Mouse (Mus musculus): ENCODE data around the gene Shpk. TPM values are rescaled to one million over a fixed set of nuclear protein-coding genes. Genes with fewer than 3 reads are reported as not detected.

Gene Shpk
- 5.6 and 14.8 TPM in 2 replicates for polyA plus RNA-seq (2012; rRNA removed)

- TF ChIP-seq POLR2A (IDR thresholded peaks at IDR 0.05; ENCODE audit: low read depth, low read length) = peak; percentile 62
- no peak for TF ChIP-seq CTCF (IDR thresholded peaks at IDR 0.05; ENCODE audit: extremely low read depth, insufficient read length, insufficient replicate concordance, low read depth, low read length)
- H3K36me3 ChIP-seq (ENCODE audit: control insufficient read depth, insufficient read depth, low read length) = 0 out of 2 replicates have a peak, but pooled peaks cover 3% of the 10 kb centered on the region
- peak within 1 kb of the TSS; percentile 92 for H3K27ac ChIP-seq (ENCODE audit: insufficient read depth, low read depth, low read length)
- H3K4me3 ChIP-seq (ENCODE audit: low read depth, low read length) = peak within 1 kb of the TSS; percentile 85
- H3K27me3 ChIP-seq (ENCODE audit: control insufficient read depth, insufficient read depth, low read length) = no peaks in the 10 kb centered on the region
- WGBS = under 1% methylated on average over 32 of the region's 32 CpGs
- H3K4me1 ChIP-seq (ENCODE audit: control insufficient read depth, insufficient read depth, insufficient read length, low read length) = peaks cover 4% of the 10 kb centered on the region; the same call in 1 of the 2 replicates
Observed at GRCm38 (mm10) chr11:73199230-73199712, at the start of gene Shpk. Gene Shpk, plus strand, starts transcription at chr11:73199460.

GRCm38 (mm10) chr11:73155071-73155470, 44.2 kb upstream of the Shpk start:
- Histone ChIP-seq H3K4me1 (ENCODE audit: control insufficient read depth, insufficient read depth, insufficient read length, low read length) (no peaks in the 10 kb centered on the region), H3K27me3 (ENCODE audit: control insufficient read depth, insufficient read depth, low read length) (0 out of 2 replicates have a peak, but pooled peaks cover 4% of the 10 kb centered on the region), H3K36me3 (ENCODE audit: control insufficient read depth, insufficient read depth, low read length) (no peaks in the 10 kb centered on the region), H3K27ac (ENCODE audit: insufficient read depth, low read depth, low read length) (no peak overlapping the region), H3K4me3 (ENCODE audit: low read depth, low read length) (no peak overlapping the region)
- TF ChIP-seq POLR2A (IDR thresholded peaks at IDR 0.05; ENCODE audit: low read depth, low read length) = no peak
- no peak for TF ChIP-seq CTCF (IDR thresholded peaks at IDR 0.05; ENCODE audit: extremely low read depth, insufficient read length, insufficient replicate concordance, low read depth, low read length)
- WGBS = 71% methylated on average over 6 of the region's 6 CpGs

- H3K27ac ChIP-seq (ENCODE audit: insufficient read depth, low read depth, low read length) = no peak within 1 kb of the TSS
- H3K27me3 ChIP-seq (ENCODE audit: control insufficient read depth, insufficient read depth, low read length) = peaks cover 3% of the 10 kb centered on the region; the same call in 1 of the 2 replicates
- H3K4me1 ChIP-seq (ENCODE audit: control insufficient read depth, insufficient read depth, insufficient read length, low read length) = peaks cover 3% of the 10 kb centered on the region
- no peaks in the 10 kb centered on the region for H3K36me3 ChIP-seq (ENCODE audit: control insufficient read depth, insufficient read depth, low read length)
- no peak for TF ChIP-seq CTCF (IDR thresholded peaks at IDR 0.05; ENCODE audit: extremely low read depth, insufficient read length, insufficient replicate concordance, low read depth, low read length)
- no peak for TF ChIP-seq POLR2A (IDR thresholded peaks at IDR 0.05; ENCODE audit: low read depth, low read length)
- peak within 1 kb of the TSS; percentile 54 for H3K4me3 ChIP-seq (ENCODE audit: low read depth, low read length)
- WGBS = 5% methylated on average over 49 of the region's 49 CpGs
Observed at GRCm38 (mm10) chr11:73159957-73160810, 39.1 kb upstream of the Shpk start, which contains the start of gene P2rx5. Gene P2rx5, plus strand, starts transcription at chr11:73160421.

GRCm38 (mm10) chr11:73160811-73161200, 38.5 kb upstream of the Shpk start:
- WGBS = 38% methylated on average over 6 of the region's 6 CpGs
- TF ChIP-seq CTCF (IDR thresholded peaks at IDR 0.05; ENCODE audit: extremely low read depth, insufficient read length, insufficient replicate concordance, low read depth, low read length) (no peak), POLR2A (IDR thresholded peaks at IDR 0.05; ENCODE audit: low read depth, low read length) (no peak)
- Histone ChIP-seq H3K36me3 (ENCODE audit: control insufficient read depth, insufficient read depth, low read length) (no peaks in the 10 kb centered on the region), H3K4me1 (ENCODE audit: control insufficient read depth, insufficient read depth, insufficient read length, low read length) (peaks cover 3% of the 10 kb centered on the region), H3K4me3 (ENCODE audit: low read depth, low read length) (peak overlapping the region; percentile 54; the same call in 1 of the 2 replicates), H3K27me3 (ENCODE audit: control insufficient read depth, insufficient read depth, low read length) (peaks cover 3% of the 10 kb centered on the region; the same call in 1 of the 2 replicates), H3K27ac (ENCODE audit: insufficient read depth, low read depth, low read length) (no peak overlapping the region)

- TF ChIP-seq CTCF (IDR thresholded peaks at IDR 0.05; ENCODE audit: extremely low read depth, insufficient read length, insufficient replicate concordance, low read depth, low read length) (no peak), POLR2A (IDR thresholded peaks at IDR 0.05; ENCODE audit: low read depth, low read length) (no peak)
- Histone ChIP-seq H3K4me3 (ENCODE audit: low read depth, low read length) (no peak overlapping the region), H3K27ac (ENCODE audit: insufficient read depth, low read depth, low read length) (no peak overlapping the region)
Observed at GRCm38 (mm10) chr11:73161616-73162015, 37.6 kb upstream of the Shpk start.

GRCm38 (mm10) chr11:73162284-73162683, 37.0 kb upstream of the Shpk start:
- Histone ChIP-seq H3K4me1 (ENCODE audit: control insufficient read depth, insufficient read depth, insufficient read length, low read length) (peaks cover 3% of the 10 kb centered on the region), H3K36me3 (ENCODE audit: control insufficient read depth, insufficient read depth, low read length) (no peaks in the 10 kb centered on the region), H3K27ac (ENCODE audit: insufficient read depth, low read depth, low read length) (no peak overlapping the region), H3K4me3 (ENCODE audit: low read depth, low read length) (no peak overlapping the region), H3K27me3 (ENCODE audit: control insufficient read depth, insufficient read depth, low read length) (peaks cover 3% of the 10 kb centered on the region; the same call in 1 of the 2 replicates)
- TF ChIP-seq POLR2A (IDR thresholded peaks at IDR 0.05; ENCODE audit: low read depth, low read length) = no peak
- 56% methylated on average over 5 of the region's 5 CpGs for WGBS

More at GRCm38 (mm10) chr11:73161616-73162015, 37.6 kb upstream of the Shpk start:
- peaks cover 3% of the 10 kb centered on the region; the same call in 1 of the 2 replicates for H3K27me3 ChIP-seq (ENCODE audit: control insufficient read depth, insufficient read depth, low read length)
- 82% methylated on average over 4 of the region's 4 CpGs for WGBS
- H3K4me1 ChIP-seq (ENCODE audit: control insufficient read depth, insufficient read depth, insufficient read length, low read length) = peaks cover 3% of the 10 kb centered on the region
- H3K36me3 ChIP-seq (ENCODE audit: control insufficient read depth, insufficient read depth, low read length) = no peaks in the 10 kb centered on the region

GRCm38 (mm10) chr11:73168071-73168470, 31.2 kb upstream of the Shpk start:
- Histone ChIP-seq H3K4me1 (ENCODE audit: control insufficient read depth, insufficient read depth, insufficient read length, low read length) (peaks cover 11% of the 10 kb centered on the region; the same call in 1 of the 2 replicates), H3K27ac (ENCODE audit: insufficient read depth, low read depth, low read length) (no peak overlapping the region), H3K4me3 (ENCODE audit: low read depth, low read length) (no peak overlapping the region), H3K36me3 (ENCODE audit: control insufficient read depth, insufficient read depth, low read length) (no peaks in the 10 kb centered on the region), H3K27me3 (ENCODE audit: control insufficient read depth, insufficient read depth, low read length) (no peaks in the 10 kb centered on the region)
- TF ChIP-seq CTCF (IDR thresholded peaks at IDR 0.05; ENCODE audit: extremely low read depth, insufficient read length, insufficient replicate concordance, low read depth, low read length) (no peak), POLR2A (IDR thresholded peaks at IDR 0.05; ENCODE audit: low read depth, low read length) (no peak)
- 57% methylated on average over 8 of the region's 8 CpGs for WGBS
